Mouse (Mus musculus): ENCODE measurements around the gene Acadl. TPM values are rescaled to one million over a fixed set of nuclear protein-coding genes. Genes with fewer than 3 reads are reported as not detected.

Gene Acadl
- polyA plus RNA-seq, 1 experiment, result 49.6 TPM

DNA sequence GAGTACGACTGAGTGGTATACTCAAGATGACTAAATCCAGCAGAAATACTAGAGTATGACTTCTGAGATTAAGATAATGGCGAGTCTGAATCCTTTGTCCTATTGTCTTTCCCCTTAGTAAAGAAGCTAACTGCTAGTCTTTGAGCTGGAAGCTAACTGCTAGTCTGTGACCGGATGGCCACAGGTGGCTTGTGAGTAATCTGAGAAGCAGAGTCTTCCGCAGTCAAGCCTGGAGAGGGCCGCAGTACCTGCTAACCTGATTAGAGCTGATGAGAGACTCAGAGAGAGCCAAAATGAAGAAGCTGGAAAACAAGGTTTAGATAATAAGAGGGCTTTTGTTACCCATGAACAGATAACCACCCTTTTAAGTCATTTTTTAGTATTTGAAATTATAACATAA, 58.4 kb downstream of the Acadl start:
- 95% methylated on average over 5 of the region's 5 CpGs for WGBS
- no peak for DNase-seq (ENCODE audit: low read depth, low spot score)

- WGBS, result 33% methylated on average over 2 of the region's 2 CpGs
- DNase-seq (ENCODE audit: low read depth, low spot score), result peak; percentile 28
Measured at GRCm38 (mm10) chr1:66797962-66798361, 65.1 kb downstream of the Acadl start.

GRCm38 (mm10) chr1:66792838-66793466, 70.1 kb downstream of the Acadl start:
- WGBS, result 42% methylated on average over 2 of the region's 2 CpGs
- DNase-seq (ENCODE audit: low read depth, low spot score), result no peak

DNA sequence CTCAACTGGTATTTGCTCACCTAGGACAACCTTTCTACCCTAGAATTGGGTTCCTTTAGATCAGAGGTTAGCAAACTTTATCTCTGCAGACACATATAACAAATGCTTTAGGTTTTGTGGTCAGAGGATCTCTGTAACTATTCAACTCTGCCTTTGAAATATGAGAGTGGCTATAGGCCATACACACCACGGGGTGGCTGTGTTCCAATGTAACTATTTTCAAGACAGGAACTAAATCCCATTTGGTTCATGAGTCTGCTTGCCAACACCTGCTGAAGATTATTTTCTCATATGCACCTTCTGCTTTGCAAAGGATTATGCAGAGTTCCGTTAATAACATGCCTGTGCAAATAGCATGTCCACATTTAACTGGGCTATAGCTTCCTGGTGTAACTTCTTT, 80.8 kb downstream of the Acadl start:
- 36% methylated on average over 2 of the region's 2 CpGs for WGBS
- no peak for DNase-seq (ENCODE audit: low read depth, low spot score)

DNA sequence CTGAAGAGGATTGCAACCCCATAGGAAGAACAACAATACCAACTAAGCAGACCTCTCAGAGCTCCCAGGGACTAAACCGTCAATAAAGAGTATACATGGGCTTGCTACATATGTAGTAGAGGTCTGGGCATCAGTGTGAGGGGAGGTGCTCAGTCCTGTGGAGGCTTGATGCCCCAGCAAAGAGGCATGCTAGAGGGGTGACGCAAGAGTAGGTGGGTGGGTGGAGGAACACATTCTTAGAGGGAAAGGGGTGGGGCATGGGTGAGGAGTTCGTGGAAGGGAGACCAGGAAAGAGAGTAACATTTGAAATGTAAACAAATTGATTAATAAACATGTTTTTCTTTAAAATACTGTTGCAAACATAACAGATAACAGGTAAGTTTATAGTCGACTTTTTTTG, 82.0 kb downstream of the Acadl start:
- DNase-seq (ENCODE audit: low read depth, low spot score), result no peak
- 77% methylated on average over 4 of the region's 4 CpGs for WGBS

Other genes starting within 250 kb of the Acadl start
- gene Rpe, start 162.4 kb downstream of the Acadl start, polyA plus RNA-seq (2012; rRNA removed), result 14.5 and 19.0 TPM in 2 replicates
- gene Kansl1l, start 45.7 kb downstream of the Acadl start, polyA plus RNA-seq (2012; rRNA removed), result 1.1 and 1.2 TPM in 2 replicates
- gene Myl1, start 82.1 kb upstream of the Acadl start, polyA plus RNA-seq (2012; rRNA removed), result 0.41 and 2.1 TPM in 2 replicates
- gene Lancl1, start 175.6 kb upstream of the Acadl start, polyA plus RNA-seq (2012; rRNA removed), result 27.7 and 28.4 TPM in 2 replicates